Mouse (Mus musculus) small intestine, adult 2 months (tissue): Measurements from ENCODE around the gene Macrod1. TPM values are rescaled to one million over a fixed set of nuclear protein-coding genes. Genes with fewer than 3 reads are reported as not detected.

ENCODE experiments used
- H3K27ac ChIP-seq: fragments of 200-500 bp; 2 replicates; pipeline ENCODE4 v1.5.1; 2012; ENCODE audit warnings: low read depth, low read length, control low read depth, inconsistent platforms; ENCODE audit not compliant: insufficient read depth
- H3K27me3 ChIP-seq: fragments of 200-500 bp; 2 replicates; pipeline ENCODE4 v1.6.1; 2012; ENCODE audit warnings: mild to moderate bottlenecking, moderate library complexity, low read length, inconsistent platforms; ENCODE audit not compliant: control insufficient read depth, insufficient read depth
- H3K36me3 ChIP-seq: fragments of 200-500 bp; 2 replicates; pipeline ENCODE4 v1.6.1; 2012; ENCODE audit warnings: mild to moderate bottlenecking, low read length, control low read depth, inconsistent platforms; ENCODE audit not compliant: control insufficient read depth, insufficient read depth
- H3K4me1 ChIP-seq: fragments of 200-500 bp; 2 replicates; pipeline ENCODE4 v1.6.1; 2012; ENCODE audit warnings: low read length, inconsistent platforms, mixed read lengths; ENCODE audit not compliant: control insufficient read depth, insufficient read depth, insufficient read length
- H3K4me3 ChIP-seq: fragments of 200-500 bp; 2 replicates; pipeline ENCODE4 v1.5.1; 2012; ENCODE audit warnings: low read depth, mild to moderate bottlenecking, control low read depth, inconsistent platforms, low read length, moderate library complexity
- CTCF ChIP-seq: fragments of 200-500 bp; IDR thresholded peaks from 2 replicates; pipeline ENCODE4 v1.5.1; 2012; ENCODE audit warnings: low read depth, mild to moderate bottlenecking, control low read depth, inconsistent platforms, low read length, moderate library complexity, mixed read lengths; ENCODE audit not compliant: insufficient replicate concordance, insufficient read length; ENCODE audit errors: extremely low read depth
- POLR2A ChIP-seq: fragments of 200-500 bp; IDR thresholded peaks from 2 replicates; pipeline ENCODE4 v1.6.1; 2012; ENCODE audit warnings: low read depth, mild to moderate bottlenecking, control low read depth, inconsistent platforms, low read length, moderate library complexity
- WGBS: fragments of 180-500 bp; shearing (Covaris S2); methylation state at CpG from one replicate; pipeline ENCODE4 v1.1.7; 2018; 5-methylcytosine and 5-hydroxymethylcytosine counted together
- polyA plus RNA-seq: library from polyadenylated mRNA; depleted of rRNA; stranded (reverse); fragments of >200 nt; gene quantifications from 2 replicates; pipeline ENCODE4 v1.2.3, GENCODE M21; 2012

Macrod1 gene
- polyA plus RNA-seq, 1 experiment: 37.2 TPM

DNA sequence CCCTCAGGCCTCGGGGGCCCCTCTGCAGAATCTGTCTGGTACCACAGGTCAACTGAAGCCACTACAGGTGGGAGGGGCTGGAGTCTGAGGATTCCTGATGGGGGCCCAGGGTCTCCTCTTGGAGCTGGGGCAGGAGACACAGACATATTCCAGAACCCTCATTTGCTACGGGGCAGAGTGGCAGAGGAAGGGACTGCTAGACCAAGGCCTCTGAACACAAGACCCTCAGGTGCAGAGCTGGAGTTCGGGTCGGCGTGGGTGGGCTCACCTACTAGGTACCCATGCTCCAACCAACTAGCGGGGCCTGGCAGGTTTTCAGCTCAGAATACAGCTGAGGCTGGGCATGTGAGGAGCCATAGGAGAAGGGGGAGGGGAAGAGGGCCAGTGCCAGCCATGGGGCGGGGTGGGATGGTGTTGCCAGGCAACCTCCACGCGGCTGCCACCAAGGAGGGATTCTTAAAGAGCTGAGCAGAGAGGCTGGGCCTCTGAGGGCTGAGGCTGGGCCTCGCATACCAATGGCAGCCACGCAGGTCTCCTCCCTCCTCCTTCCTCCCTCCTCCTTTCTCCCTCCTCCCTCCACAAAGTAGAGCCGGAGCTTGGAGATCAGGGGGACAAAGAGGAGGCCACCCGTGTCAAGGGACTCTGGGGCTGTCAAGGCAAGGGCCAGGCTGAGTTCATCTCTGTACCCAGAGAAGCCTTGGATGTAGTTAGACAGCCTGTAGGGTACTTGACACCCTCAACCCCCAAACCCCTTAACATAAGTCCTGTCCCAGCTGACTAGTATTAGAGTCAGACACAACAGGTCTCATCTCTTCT, 115.6 kb downstream of the Macrod1 start:
- Histone ChIP-seq H3K27me3 (no peaks in the 10 kb centered on the region), H3K36me3 (no peaks in the 10 kb centered on the region), H3K4me1 (peaks cover 6% of the 10 kb centered on the region; the same call in 1 of the 2 replicates), H3K27ac (no peak overlapping the region), H3K4me3 (no peak overlapping the region)
- no peak for TF ChIP-seq POLR2A
- TF ChIP-seq CTCF: no peak
- WGBS: 53% methylated on average over 13 of the region's 13 CpGs

DNA sequence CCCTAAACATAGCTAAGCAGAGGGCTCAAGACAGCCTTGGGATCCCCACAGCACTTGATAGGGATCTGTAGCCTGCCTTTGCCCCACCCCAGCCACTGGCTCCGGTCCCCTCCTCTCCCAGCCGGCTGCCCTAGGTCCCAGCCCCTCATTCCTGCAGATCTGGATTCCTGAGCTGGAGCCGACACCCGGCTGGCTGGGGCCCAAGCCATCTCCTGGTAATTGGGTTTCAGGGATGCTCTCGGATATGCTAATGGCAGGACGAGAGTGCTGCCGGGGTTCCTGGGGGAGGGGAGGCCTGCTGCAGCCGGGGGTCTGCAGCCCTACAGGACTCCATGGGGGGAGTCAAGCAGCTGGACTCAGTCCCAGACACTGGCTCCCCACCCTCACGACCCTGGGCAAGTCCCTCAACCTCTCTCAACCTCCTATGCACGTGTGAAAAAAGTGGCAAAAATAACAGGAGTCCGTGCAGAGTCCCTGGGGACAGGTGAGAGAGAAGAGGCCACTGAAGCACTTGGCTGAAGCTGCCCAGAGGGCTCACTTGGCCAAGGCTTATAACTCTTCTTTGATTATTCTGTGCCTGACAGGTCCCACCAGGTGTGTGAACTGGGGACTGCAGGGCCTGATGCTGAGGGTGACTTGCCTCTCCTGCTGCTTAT, 119.6 kb downstream of the Macrod1 start:
- peaks cover 4% of the 10 kb centered on the region; the same call in 1 of the 2 replicates for H3K4me1 ChIP-seq
- H3K36me3 ChIP-seq: no peaks in the 10 kb centered on the region
- H3K4me3 ChIP-seq: no peak overlapping the region
- no peak overlapping the region for H3K27ac ChIP-seq
- H3K27me3 ChIP-seq: no peaks in the 10 kb centered on the region
- 53% methylated on average over 11 of the region's 11 CpGs for WGBS
- TF ChIP-seq POLR2A (no peak), CTCF (no peak)

DNA sequence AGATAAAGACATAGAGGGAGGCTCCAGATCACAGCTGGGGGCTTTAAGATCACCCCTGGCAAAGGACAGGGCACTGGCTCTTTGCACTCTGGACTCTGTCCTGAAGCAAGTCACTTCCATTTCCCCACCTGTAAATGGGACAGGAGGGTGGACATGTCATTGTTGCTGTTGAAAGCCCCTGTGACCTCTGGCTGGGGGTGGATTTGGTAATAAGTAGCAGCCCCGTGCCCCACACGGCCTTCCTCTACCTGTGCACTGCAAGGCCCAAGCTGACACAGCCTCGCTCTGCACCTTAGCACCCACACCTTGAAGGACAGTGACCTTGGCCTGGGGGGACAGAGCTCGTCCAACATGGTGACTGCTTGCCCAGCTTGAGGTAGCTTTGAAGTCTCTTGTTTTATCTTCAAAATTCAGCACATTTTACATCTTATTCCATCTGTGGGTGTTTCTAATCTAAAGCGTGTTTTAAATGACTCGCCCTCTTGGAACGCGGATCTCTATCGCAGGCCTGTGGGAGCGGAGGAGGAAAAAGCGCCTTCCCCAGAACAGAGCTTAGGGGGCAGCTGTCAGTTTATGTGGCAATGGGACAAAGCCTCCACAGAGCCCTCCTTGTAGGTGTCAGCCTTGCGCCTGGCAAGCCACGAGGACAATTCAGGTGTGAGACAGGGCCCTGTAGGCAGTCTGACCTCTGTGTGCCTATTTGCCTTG, 121.3 kb downstream of the Macrod1 start:
- no peak overlapping the region for H3K4me3 ChIP-seq
- no peaks in the 10 kb centered on the region for H3K36me3 ChIP-seq
- no peaks in the 10 kb centered on the region for H3K27me3 ChIP-seq
- WGBS: 89% methylated on average over 13 of the region's 13 CpGs
- H3K27ac ChIP-seq: no peak overlapping the region
- TF ChIP-seq CTCF (no peak), POLR2A (no peak)
- H3K4me1 ChIP-seq: peaks cover 7% of the 10 kb centered on the region

DNA sequence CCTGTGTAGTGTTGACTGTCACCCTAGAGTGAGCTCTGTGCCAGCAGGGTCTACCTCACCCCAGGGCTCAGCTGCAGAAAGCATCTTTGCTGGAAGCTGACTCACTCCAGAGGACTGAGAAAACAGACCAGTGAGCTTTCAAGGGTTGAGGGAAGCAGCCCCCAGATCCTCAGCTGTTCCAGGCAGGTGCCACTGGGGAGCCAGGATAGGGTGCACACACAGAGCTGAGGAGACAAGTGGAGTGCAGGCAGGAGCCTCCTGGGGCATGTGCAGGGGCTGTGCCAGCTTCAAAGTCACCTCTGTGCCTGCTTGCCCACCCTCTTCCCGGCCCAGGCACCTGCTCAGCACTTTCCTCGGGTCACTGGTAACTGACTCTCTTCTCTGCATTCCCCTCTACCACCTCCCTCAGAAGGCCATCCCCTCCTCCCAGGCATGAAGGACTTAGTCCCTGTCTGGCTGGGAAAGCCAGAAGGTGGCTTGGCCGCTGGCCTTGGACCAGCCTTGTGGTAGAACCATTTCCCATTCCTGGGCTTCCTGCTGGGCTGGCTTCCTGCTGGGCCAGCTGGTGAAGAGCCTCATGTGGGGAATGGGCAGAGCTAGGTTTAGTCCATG, 122.3 kb downstream of the Macrod1 start:
- Histone ChIP-seq H3K27me3 (no peaks in the 10 kb centered on the region), H3K4me1 (peaks cover 7% of the 10 kb centered on the region), H3K27ac (no peak overlapping the region), H3K36me3 (no peaks in the 10 kb centered on the region), H3K4me3 (no peak overlapping the region)
- TF ChIP-seq CTCF: no peak
- TF ChIP-seq POLR2A: no peak
- WGBS: 55% methylated on average over 3 of the region's 3 CpGs

GRCm38 (mm10) chr19:7180756-7181405, 124.3 kb downstream of the Macrod1 start:
- TF ChIP-seq POLR2A (no peak), CTCF (no peak)
- Histone ChIP-seq H3K36me3 (no peaks in the 10 kb centered on the region), H3K4me1 (peaks cover 7% of the 10 kb centered on the region), H3K4me3 (no peak overlapping the region), H3K27ac (no peak overlapping the region), H3K27me3 (no peaks in the 10 kb centered on the region)
- 85% methylated on average over 8 of the region's 8 CpGs for WGBS

DNA sequence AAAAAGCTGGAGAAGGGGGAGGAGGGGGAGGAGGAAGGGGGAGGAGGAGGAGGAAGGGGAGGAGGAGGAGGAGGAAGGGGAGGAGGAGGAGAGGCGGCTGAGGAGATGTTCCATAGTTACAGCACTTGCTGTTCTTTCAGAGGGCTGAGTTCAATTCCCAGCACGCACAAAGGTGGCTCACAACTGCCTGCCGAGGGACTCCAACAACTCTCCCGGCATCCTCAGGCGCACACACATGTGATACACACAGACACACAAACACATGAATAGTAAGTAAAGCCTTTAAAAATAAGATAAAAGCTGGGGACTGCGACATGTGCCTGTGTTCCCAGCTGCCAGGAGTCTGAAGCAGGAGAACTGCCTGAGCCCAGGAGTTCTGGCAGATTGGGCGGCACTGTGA, 124.9 kb downstream of the Macrod1 start:
- TF ChIP-seq POLR2A (no peak), CTCF (no peak)
- H3K36me3 ChIP-seq: no peaks in the 10 kb centered on the region
- H3K27me3 ChIP-seq: no peaks in the 10 kb centered on the region
- no peak overlapping the region for H3K4me3 ChIP-seq
- no peak overlapping the region for H3K27ac ChIP-seq
- peaks cover 8% of the 10 kb centered on the region for H3K4me1 ChIP-seq
- WGBS: 74% methylated on average over 7 of the region's 7 CpGs
